Mouse (Mus musculus) embryo, embryonic 9.5 days (tissue): Measurements from ENCODE around the gene Kcna7.

Experiments
- DNase-seq: peaks from one replicate; pipeline ENCODE4 v3.0.0-alpha.2; 2017; ENCODE audit errors: extremely low spot score

The Kcna7 gene

GRCm38 (mm10) chr7:45458748-45459563 lies 53.5 kb downstream of the Kcna7 start:
- DNase-seq: peak; percentile 88
